Mouse (Mus musculus): ENCODE measurements at regions not wholly inside any gene's neighbourhood (a gene's known extent, or its start where the extent isn't known, plus 50 kb on each side); places are given as distances from the start of the nearest gene placed in this dataset.

- no peak for DNase-seq (ENCODE audit: extremely low spot score, low spot score)
- H3K4me3 ChIP-seq = no peak overlapping the region; the same call in 1 of the 2 replicates
- 30% methylated on average over 8 of the region's 8 CpGs for WGBS
Measured at GRCm38 (mm10) chr4:62781309-62781800, 184.0 kb upstream of the Zfp618 start.

GRCm38 (mm10) chr4:62785711-62786110 is 179.7 kb upstream of the Zfp618 start:
- WGBS = 95% methylated on average over 7 of the region's 7 CpGs

More at GRCm38 (mm10) chr4:62781309-62781800, 184.0 kb upstream of the Zfp618 start:
- H3K27ac ChIP-seq = no peak overlapping the region
- H3K4me1 ChIP-seq = peaks cover 13% of the 10 kb centered on the region
- no peaks in the 10 kb centered on the region for H3K9me3 ChIP-seq
- no peaks in the 10 kb centered on the region for H3K36me3 ChIP-seq (replicated peaks)
- peaks cover 22% of the 10 kb centered on the region for H3K27me3 ChIP-seq (ENCODE audit: poor library complexity, severe bottlenecking)

GRCm38 (mm10) chr4:62789696-62790095 is 175.7 kb upstream of the Zfp618 start:
- Histone ChIP-seq H3K27ac (no peak overlapping the region), H3K4me1 (peaks cover 10% of the 10 kb centered on the region; the same call in 1 of the 2 replicates), H3K27me3 (ENCODE audit: poor library complexity, severe bottlenecking) (no peaks in the 10 kb centered on the region), H3K4me3 (no peak overlapping the region), H3K9me3 (no peaks in the 10 kb centered on the region), H3K36me3 (replicated peaks) (no peaks in the 10 kb centered on the region)
- 61% methylated on average over 4 of the region's 4 CpGs for WGBS
- DNase-seq (ENCODE audit: extremely low spot score, low spot score) = no peak

More at GRCm38 (mm10) chr4:62785711-62786110, 179.7 kb upstream of the Zfp618 start:
- no peaks in the 10 kb centered on the region for H3K9me3 ChIP-seq
- H3K27ac ChIP-seq = no peak overlapping the region
- peaks cover 17% of the 10 kb centered on the region for H3K4me1 ChIP-seq
- no peak overlapping the region for H3K4me3 ChIP-seq
- DNase-seq (ENCODE audit: extremely low spot score, low spot score) = no peak
- peaks cover 21% of the 10 kb centered on the region for H3K27me3 ChIP-seq (ENCODE audit: poor library complexity, severe bottlenecking)
- H3K36me3 ChIP-seq (replicated peaks) = no peaks in the 10 kb centered on the region

- H3K9me3 ChIP-seq = no peaks in the 10 kb centered on the region
- no peak for DNase-seq (ENCODE audit: extremely low spot score, low spot score)
- H3K4me3 ChIP-seq = no peak overlapping the region
- peaks cover 18% of the 10 kb centered on the region; the same call in 1 of the 2 replicates for H3K4me1 ChIP-seq
- H3K27ac ChIP-seq = no peak overlapping the region
- no peaks in the 10 kb centered on the region for H3K27me3 ChIP-seq (ENCODE audit: poor library complexity, severe bottlenecking)
- no peaks in the 10 kb centered on the region for H3K36me3 ChIP-seq (replicated peaks)
- 72% methylated on average over 5 of the region's 5 CpGs for WGBS
Measured at GRCm38 (mm10) chr4:62793582-62793981, 171.8 kb upstream of the Zfp618 start.

- no peak overlapping the region for H3K4me3 ChIP-seq
- no peaks in the 10 kb centered on the region for H3K36me3 ChIP-seq (replicated peaks)
- no peak for DNase-seq (ENCODE audit: extremely low spot score, low spot score)
- no peaks in the 10 kb centered on the region for H3K27me3 ChIP-seq (ENCODE audit: poor library complexity, severe bottlenecking)
- no peaks in the 10 kb centered on the region for H3K9me3 ChIP-seq
- WGBS = 84% methylated on average over 10 of the region's 10 CpGs
- H3K27ac ChIP-seq = no peak overlapping the region
- 0 out of 2 replicates have a peak, but pooled peaks cover 10% of the 10 kb centered on the region for H3K4me1 ChIP-seq
Measured at GRCm38 (mm10) chr4:62795538-62795937, 169.8 kb upstream of the Zfp618 start.

GRCm38 (mm10) chr4:62799923-62800322 is 165.4 kb upstream of the Zfp618 start:
- Histone ChIP-seq H3K9me3 (no peaks in the 10 kb centered on the region), H3K4me3 (no peak overlapping the region), H3K27ac (no peak overlapping the region), H3K36me3 (replicated peaks) (no peaks in the 10 kb centered on the region), H3K4me1 (0 out of 2 replicates have a peak, but pooled peaks cover 8% of the 10 kb centered on the region), H3K27me3 (ENCODE audit: poor library complexity, severe bottlenecking) (no peaks in the 10 kb centered on the region)
- WGBS = 92% methylated on average over 4 of the region's 4 CpGs
- no peak for DNase-seq (ENCODE audit: extremely low spot score, low spot score)

- Histone ChIP-seq H3K9me3 (no peaks in the 10 kb centered on the region), H3K36me3 (replicated peaks) (no peaks in the 10 kb centered on the region), H3K4me1 (no peaks in the 10 kb centered on the region), H3K4me3 (no peak overlapping the region), H3K27me3 (ENCODE audit: poor library complexity, severe bottlenecking) (no peaks in the 10 kb centered on the region), H3K27ac (peak overlapping the region; percentile 17; the same call in 1 of the 2 replicates)
- DNase-seq (ENCODE audit: extremely low spot score, low spot score) = no peak
- 52% methylated on average over 6 of the region's 6 CpGs for WGBS
Measured at GRCm38 (mm10) chr4:62805841-62806240, 159.5 kb upstream of the Zfp618 start.

GRCm38 (mm10) chr4:62806786-62807185 is 158.6 kb upstream of the Zfp618 start:
- H3K36me3 ChIP-seq (replicated peaks) = no peaks in the 10 kb centered on the region
- no peak for DNase-seq (ENCODE audit: extremely low spot score, low spot score)
- no peak overlapping the region for H3K27ac ChIP-seq
- no peaks in the 10 kb centered on the region for H3K27me3 ChIP-seq (ENCODE audit: poor library complexity, severe bottlenecking)
- H3K4me1 ChIP-seq = no peaks in the 10 kb centered on the region
- H3K4me3 ChIP-seq = no peak overlapping the region
- 88% methylated on average over 2 of the region's 2 CpGs for WGBS
- H3K9me3 ChIP-seq = no peaks in the 10 kb centered on the region

- H3K4me3 ChIP-seq = no peak overlapping the region
- H3K9me3 ChIP-seq = no peaks in the 10 kb centered on the region
- H3K4me1 ChIP-seq = no peaks in the 10 kb centered on the region
- H3K27ac ChIP-seq = no peak overlapping the region
- no peaks in the 10 kb centered on the region for H3K27me3 ChIP-seq (ENCODE audit: poor library complexity, severe bottlenecking)
- no peak for DNase-seq (ENCODE audit: extremely low spot score, low spot score)
- H3K36me3 ChIP-seq (replicated peaks) = no peaks in the 10 kb centered on the region
- 68% methylated on average over 12 of the region's 12 CpGs for WGBS
Measured at GRCm38 (mm10) chr4:62807926-62808552, 157.3 kb upstream of the Zfp618 start.

- H3K27ac ChIP-seq = no peak overlapping the region
- H3K4me1 ChIP-seq = no peaks in the 10 kb centered on the region
- no peaks in the 10 kb centered on the region for H3K9me3 ChIP-seq
- no peak for DNase-seq (ENCODE audit: extremely low spot score, low spot score)
- 95% methylated on average over 12 of the region's 12 CpGs for WGBS
- no peaks in the 10 kb centered on the region for H3K27me3 ChIP-seq (ENCODE audit: poor library complexity, severe bottlenecking)
- no peak overlapping the region for H3K4me3 ChIP-seq
- no peaks in the 10 kb centered on the region for H3K36me3 ChIP-seq (replicated peaks)
Measured at GRCm38 (mm10) chr4:62808553-62808950, 156.8 kb upstream of the Zfp618 start.

- no peak overlapping the region for H3K4me3 ChIP-seq
- H3K36me3 ChIP-seq (replicated peaks) = no peaks in the 10 kb centered on the region
- no peak for DNase-seq (ENCODE audit: extremely low spot score, low spot score)
- H3K9me3 ChIP-seq = no peaks in the 10 kb centered on the region
- 91% methylated on average over 4 of the region's 4 CpGs for WGBS
- H3K27me3 ChIP-seq (ENCODE audit: poor library complexity, severe bottlenecking) = no peaks in the 10 kb centered on the region
- no peak overlapping the region for H3K27ac ChIP-seq
- no peaks in the 10 kb centered on the region for H3K4me1 ChIP-seq
Measured at GRCm38 (mm10) chr4:62809048-62809447, 156.3 kb upstream of the Zfp618 start.

GRCm38 (mm10) chr4:62819889-62820288 is 145.5 kb upstream of the Zfp618 start:
- Histone ChIP-seq H3K9me3 (0 out of 2 replicates have a peak, but pooled peaks cover 3% of the 10 kb centered on the region), H3K27ac (no peak overlapping the region), H3K4me3 (no peak overlapping the region), H3K36me3 (replicated peaks) (no peaks in the 10 kb centered on the region), H3K4me1 (peaks cover 4% of the 10 kb centered on the region), H3K27me3 (ENCODE audit: poor library complexity, severe bottlenecking) (no peaks in the 10 kb centered on the region)
- 93% methylated on average over 2 of the region's 2 CpGs for WGBS
- DNase-seq (ENCODE audit: extremely low spot score, low spot score) = no peak

- 62% methylated on average over 2 of the region's 2 CpGs for WGBS
- no peak for DNase-seq (ENCODE audit: extremely low spot score, low spot score)
- Histone ChIP-seq H3K27me3 (ENCODE audit: poor library complexity, severe bottlenecking) (no peaks in the 10 kb centered on the region), H3K27ac (no peak overlapping the region), H3K4me1 (peaks cover 4% of the 10 kb centered on the region), H3K4me3 (no peak overlapping the region), H3K9me3 (0 out of 2 replicates have a peak, but pooled peaks cover 3% of the 10 kb centered on the region), H3K36me3 (replicated peaks) (no peaks in the 10 kb centered on the region)
Measured at GRCm38 (mm10) chr4:62821288-62821687, 144.1 kb upstream of the Zfp618 start.

Data from forebrain, embryonic 10.5 days (tissue).